Mouse (Mus musculus) liver, adult (tissue): ENCODE data around the gene Ppp1r13l.

ENCODE experiments used
- GATA4 ChIP-seq: IDR thresholded peaks from 2 replicates; pipeline ENCODE4 v1.6.1; 2014; ENCODE audit warnings: mild to moderate bottlenecking, low read length; ENCODE audit not compliant: insufficient replicate concordance

Gene Ppp1r13l

DNA sequence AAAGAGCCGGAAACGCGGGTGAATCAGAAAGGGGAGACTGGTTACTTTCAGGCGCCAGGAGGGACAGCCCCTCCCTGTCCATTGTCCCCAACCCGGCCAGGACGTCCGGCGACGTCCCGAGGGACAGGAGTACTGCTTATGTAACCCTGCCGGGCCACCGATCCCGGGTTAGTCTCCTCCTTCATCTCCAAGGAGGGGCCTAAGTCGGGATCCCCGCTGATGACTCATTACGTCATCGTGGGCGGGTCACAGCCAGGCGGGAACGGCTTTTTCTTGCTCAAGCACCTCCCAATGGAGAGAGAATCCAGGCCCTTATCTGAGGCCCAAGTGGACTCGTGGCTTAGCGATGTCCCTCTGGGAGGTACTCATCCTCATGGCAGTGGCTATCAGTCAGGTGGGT is 32.4 kb upstream of the Ppp1r13l start:
- peak; percentile 26; the same call in 1 of the 2 replicates for TF ChIP-seq GATA4

DNA sequence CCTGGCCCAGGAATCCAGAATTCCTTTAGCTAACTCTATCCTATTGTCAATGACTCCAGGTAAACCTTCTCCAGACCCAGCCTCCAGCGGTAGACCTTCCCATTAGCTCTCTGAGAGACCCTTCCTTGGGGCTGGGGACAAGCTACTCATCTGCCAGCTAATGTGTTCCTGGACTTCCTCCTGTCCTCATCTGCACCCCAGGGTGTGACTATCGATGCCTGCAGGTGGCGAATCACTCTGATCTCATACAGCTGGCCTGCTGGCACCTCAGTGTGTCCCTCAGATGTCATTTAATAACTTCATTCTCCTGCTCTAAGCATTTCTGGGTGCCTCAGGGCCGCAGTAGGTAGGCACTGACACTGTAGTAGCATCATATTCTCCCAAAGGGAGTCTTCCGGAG is 31.8 kb upstream of the Ppp1r13l start:
- TF ChIP-seq GATA4, result no peak

DNA sequence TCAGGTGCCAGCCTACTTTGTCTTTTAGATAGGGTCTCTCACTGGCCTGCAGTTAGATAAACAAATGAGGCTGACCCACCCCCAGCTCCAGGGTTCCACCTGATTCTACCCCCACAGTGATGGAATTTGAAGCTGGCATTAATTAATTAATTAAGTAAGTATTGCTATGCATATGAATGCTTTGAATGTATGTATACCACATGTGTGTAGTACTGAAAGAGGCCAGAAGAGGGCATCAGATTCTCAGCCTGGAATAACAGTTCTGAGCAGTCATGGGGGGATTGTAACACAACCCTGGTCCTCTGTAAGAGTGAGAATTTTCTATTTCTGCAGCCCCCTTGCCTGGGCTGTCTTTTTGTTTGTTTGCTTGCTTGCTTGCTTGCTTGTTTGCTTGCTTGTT is 31.1 kb upstream of the Ppp1r13l start:
- TF ChIP-seq GATA4, result no peak

DNA sequence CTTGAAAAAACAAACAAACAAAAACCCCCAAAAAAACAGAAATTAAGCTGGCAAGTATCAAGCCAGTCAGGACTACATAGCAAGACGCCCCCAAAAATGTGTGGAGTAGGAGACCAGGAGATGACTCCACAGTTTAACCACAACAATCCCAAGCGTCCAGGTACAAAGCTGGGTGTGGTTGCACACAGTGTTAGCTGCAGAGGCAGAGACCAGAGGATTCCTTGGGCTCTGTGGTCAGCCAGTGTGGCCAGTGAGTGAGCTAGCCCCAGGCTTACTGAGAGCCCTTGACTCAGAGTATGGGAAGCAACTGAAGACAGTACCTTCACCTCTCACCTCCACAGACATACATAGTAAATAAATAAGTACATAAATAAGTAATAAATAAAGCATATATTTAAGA is 27.6 kb upstream of the Ppp1r13l start:
- TF ChIP-seq GATA4, result no peak

- peak; percentile 92; the same call in 1 of the 2 replicates for TF ChIP-seq GATA4
Measured at GRCm38 (mm10) chr7:19332709-19333352, 26.7 kb upstream of the Ppp1r13l start.

DNA sequence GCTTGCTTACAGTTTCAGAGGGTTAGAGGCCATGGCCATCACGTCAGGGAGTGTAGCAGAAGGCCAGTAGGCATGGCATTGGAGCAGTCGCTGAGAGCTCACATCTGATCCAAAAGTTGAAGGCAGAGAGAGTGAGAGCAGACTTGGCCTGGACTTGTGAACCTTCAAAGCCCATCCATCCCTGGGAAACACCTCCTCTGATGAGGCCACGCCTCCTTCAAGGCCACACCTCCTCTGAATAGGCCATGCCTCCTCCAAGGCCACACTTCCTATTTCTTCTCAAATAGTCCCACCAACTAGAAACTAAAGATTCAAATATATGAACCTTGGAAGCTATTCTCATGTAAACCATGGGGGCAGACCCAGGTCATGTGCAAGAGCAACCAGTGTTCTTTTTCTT is 24.0 kb upstream of the Ppp1r13l start:
- no peak for TF ChIP-seq GATA4

DNA sequence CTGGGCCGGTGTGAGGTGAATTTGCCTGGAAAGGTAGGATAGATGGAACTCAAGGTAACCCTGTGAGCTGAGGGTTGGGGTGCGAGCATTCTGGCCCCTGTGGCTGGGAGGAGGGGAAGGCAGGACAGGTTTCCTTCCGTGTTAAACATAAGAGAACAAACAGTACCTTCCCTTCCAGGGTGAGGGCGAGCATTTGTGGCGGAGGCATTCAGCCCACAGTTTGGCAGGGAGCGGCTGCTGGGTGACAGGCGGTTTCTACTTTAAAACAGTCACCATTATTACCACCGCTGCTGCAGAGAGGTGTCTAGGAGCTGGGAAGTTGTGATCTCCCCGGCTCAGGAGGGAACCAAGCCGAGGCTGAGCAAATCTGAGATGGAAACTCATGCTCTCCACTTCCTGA is 22.4 kb upstream of the Ppp1r13l start:
- no peak for TF ChIP-seq GATA4

- TF ChIP-seq GATA4, result no peak
Measured at GRCm38 (mm10) chr7:19338060-19338459, 21.5 kb upstream of the Ppp1r13l start.

DNA sequence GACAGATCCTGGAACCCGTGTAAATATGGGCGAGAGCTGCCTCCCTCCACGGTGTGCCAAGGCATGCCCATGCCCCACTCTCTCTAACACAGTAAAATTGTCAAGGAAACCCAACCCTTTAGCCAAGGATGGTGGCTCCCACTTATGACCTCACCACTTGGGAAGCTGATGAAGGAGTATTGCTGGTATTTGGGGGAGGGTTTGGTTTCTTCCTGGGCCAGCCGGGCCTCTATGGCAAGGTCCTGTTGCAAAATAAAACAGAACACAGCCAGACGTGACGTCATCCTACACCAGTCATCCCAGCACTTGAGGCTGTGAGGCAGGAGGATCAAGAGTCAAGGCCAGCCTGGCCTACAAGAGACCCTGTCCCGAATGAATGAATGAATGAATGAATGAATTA is 21.0 kb upstream of the Ppp1r13l start:
- TF ChIP-seq GATA4, result no peak

DNA sequence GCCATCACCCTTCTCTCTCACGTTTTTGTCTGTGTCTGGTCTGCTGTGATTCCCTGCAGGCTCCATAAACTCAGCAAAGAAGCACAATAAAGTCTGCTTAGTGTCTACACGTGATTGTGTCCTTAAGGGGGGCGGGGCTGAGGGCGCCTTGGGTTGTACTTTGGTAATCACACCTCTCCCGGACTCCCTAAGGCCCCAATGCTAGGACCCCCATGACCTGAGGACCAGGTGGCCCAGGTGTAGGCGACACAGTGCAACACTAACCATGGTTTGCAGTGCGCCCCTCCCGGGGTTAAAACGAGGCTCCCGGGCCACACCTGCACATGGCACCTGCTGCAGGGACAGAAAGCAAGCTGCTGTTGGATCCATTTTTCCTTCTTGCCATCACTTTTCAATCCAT is 18.3 kb upstream of the Ppp1r13l start:
- no peak for TF ChIP-seq GATA4

DNA sequence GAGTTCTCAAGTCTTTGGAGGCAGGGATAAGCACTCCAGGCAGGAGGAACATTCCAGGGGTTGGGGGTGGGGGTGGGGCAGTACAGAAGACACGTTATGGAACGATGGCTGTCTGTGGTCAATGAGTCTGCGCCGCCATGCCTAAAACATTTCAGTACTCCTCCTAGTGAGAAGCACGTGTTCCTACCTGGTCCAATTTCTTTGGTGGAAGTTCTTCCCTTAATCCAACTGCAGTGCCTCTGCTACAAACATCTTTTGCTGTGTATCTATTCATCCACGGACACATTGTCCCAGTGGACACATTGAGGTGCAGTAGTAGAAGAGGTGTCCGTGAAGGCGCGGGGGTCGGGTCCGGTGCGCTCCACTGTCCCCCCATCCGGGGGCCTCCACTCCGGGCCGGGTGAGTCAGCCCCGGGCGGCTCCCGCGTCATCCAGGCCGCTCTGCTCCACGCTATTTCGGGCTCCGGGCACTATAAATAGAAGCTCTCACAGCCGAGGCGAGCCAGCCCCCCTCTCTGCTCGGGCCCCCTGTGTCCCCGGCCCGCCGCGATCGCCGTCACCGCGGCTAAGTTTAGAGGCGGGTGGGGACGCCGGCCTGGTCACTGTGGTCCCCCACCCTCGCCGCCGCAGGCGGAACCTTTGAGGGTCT is 17.7 kb upstream of the Ppp1r13l start:
- no peak for TF ChIP-seq GATA4

DNA sequence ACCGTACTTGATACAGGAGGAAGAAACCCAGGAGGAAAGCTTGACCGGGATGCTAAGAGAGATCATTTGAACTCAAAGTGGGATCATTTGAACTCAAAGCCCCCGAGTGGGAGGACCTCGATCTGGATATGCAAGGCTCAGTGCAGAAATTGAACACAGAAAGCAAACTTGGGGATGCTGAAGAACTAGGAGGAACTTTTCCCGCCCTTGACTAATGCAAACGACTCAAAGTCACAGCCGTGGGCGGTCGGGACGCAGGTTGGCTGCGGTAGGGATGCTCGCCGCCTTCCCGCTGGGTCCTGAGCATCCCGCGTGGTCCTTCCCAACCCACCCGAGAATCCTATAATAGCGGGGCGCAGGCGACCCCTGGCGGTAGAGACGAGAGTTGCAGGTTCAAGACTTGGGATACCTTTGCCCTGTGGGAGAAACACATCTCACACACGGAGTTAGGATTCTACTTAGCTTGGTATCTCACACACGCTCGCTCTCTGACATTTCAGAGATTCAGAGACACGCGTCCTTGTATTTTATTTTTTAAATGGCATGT is 17.0 kb upstream of the Ppp1r13l start:
- no peak for TF ChIP-seq GATA4

DNA sequence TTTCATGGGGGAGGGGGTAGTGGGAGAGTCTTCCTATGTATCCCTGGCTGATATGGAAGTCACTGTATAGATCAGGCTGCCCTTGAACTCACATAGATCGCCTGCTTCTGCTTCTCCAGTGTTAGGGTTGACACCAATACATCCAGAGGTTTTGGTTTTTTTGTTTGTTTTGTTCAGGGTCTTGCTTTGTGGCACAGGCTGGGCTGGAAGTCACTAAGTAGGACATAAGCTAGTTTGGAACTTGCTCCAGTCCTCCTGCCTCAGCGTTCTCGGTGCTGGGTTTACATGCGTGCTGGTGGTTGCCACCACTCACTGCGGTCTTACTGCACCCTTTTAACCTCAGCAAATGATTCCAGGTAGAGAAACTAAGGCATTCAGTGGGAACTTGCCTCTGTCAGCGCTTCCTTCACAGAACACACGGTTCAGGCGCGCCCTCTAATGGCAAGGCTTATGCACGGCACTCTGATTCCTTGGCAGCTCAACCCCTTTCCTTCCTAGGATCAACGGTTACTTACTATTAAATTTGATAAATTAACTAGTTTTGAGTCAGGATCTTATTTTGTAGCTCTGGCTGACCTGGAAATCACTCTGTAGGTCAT is 16.2 kb upstream of the Ppp1r13l start:
- no peak for TF ChIP-seq GATA4

- TF ChIP-seq GATA4, result no peak
Measured at GRCm38 (mm10) chr7:19344237-19344847, 15.2 kb upstream of the Ppp1r13l start, which contains the start of gene Ercc1. Gene Ercc1 (plus strand): TSS chr7:19344778.

DNA sequence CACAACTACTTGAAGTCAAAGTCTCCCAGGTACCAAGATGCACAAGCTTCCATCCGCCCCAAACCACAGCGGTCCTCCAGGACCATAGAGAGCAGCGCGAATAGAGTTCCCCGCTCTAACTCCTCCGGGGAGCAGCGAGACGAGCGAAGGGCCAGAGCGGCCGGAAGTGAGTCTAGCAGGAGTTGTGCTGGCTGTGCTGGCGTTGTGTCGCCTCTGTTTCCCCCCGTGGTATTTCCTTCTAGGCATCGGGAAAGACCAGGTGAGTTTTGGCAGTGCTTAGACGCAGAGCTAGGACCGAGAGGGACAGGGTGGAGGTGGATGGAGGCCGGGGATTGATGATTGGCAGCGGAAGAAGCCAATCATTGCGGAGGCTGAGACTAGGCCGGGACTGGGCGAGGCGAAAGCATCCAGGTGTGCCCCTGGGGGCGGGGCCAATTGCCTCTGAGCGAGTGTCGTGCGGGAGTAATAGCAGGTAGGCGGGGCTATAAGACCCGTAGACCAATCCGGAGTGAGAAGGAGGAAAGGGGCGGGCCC is 14.5 kb upstream of the Ppp1r13l start:
- TF ChIP-seq GATA4, result no peak
